Mouse (Mus musculus): Measurements from ENCODE around the gene Oaz2. TPM values are rescaled to one million over a fixed set of nuclear protein-coding genes. Genes with fewer than 3 reads are reported as not detected.

Oaz2 gene
- polyA plus RNA-seq, 1 experiment, result 140 TPM

- H3K36me3 ChIP-seq (ENCODE audit: control insufficient read depth, insufficient read depth), result peaks cover 10% of the 10 kb centered on the region
- no peak overlapping the region for H3K4me2 ChIP-seq (ENCODE audit: low read depth)
- no peak for TF ChIP-seq POLR2AphosphoS2 (IDR thresholded peaks at IDR 0.05; ENCODE audit: insufficient read length, low read depth)
- no peak for TF ChIP-seq E2F4 (IDR thresholded peaks at IDR 0.05; ENCODE audit: insufficient read depth)
- TF ChIP-seq CEBPB (IDR thresholded peaks at IDR 0.05; ENCODE audit: insufficient read depth, poor library complexity, severe bottlenecking), result no peak
- no peak for TF ChIP-seq MAX (IDR thresholded peaks at IDR 0.05; ENCODE audit: low read depth)
- no peak for TF ChIP-seq MYOD1 (IDR thresholded peaks at IDR 0.05; ENCODE audit: control insufficient read depth in 1 of 3, insufficient read length in 2 of 3, low read depth in 2 of 3)
- no peak for TF ChIP-seq TCF3 (IDR thresholded peaks at IDR 0.05; ENCODE audit: insufficient read length, low read depth)
- no peak for TF ChIP-seq REST (IDR thresholded peaks at IDR 0.05; ENCODE audit: insufficient read depth, insufficient read length)
- TF ChIP-seq MYOG (IDR thresholded peaks at IDR 0.05; ENCODE audit: control insufficient read depth in 1 of 3, insufficient read depth in 1 of 3, insufficient read length in 2 of 3, low read depth in 2 of 3), result no peak
- no peak for TF ChIP-seq USF1 (IDR thresholded peaks at IDR 0.05; ENCODE audit: low read depth)
- no peak for TF ChIP-seq SRF (IDR thresholded peaks at IDR 0.05; ENCODE audit: control insufficient read depth, insufficient read length, low read depth)
- TF ChIP-seq POLR2A (IDR thresholded peaks at IDR 0.05; ENCODE audit: insufficient read length, low read depth), result no peak
- no peak for TF ChIP-seq TCF12 (IDR thresholded peaks at IDR 0.05; ENCODE audit: insufficient read depth, poor library complexity, severe bottlenecking)
- H3K79me2 ChIP-seq (ENCODE audit: control insufficient read depth, insufficient read depth), result peaks cover 12% of the 10 kb centered on the region
- no peaks in the 10 kb centered on the region for H3K27me3 ChIP-seq (ENCODE audit: control insufficient read depth, insufficient read depth, insufficient read length)
- H3K4me3 ChIP-seq, result no peak overlapping the region
- H3ac ChIP-seq (ENCODE audit: control insufficient read depth, insufficient read length), result no peak overlapping the region
Measured at GRCm38 (mm10) chr9:65655540-65655939, 12.3 kb upstream of the Oaz2 start.

GRCm38 (mm10) chr9:65657218-65657617, 10.6 kb upstream of the Oaz2 start:
- Histone ChIP-seq H3K4me2 (ENCODE audit: low read depth) (no peak overlapping the region), H3ac (ENCODE audit: control insufficient read depth, insufficient read length) (no peak overlapping the region), H3K27me3 (ENCODE audit: control insufficient read depth, insufficient read depth, insufficient read length) (no peaks in the 10 kb centered on the region), H3K36me3 (ENCODE audit: control insufficient read depth, insufficient read depth) (peaks cover 10% of the 10 kb centered on the region), H3K4me3 (no peak overlapping the region), H3K79me2 (ENCODE audit: control insufficient read depth, insufficient read depth) (peaks cover 11% of the 10 kb centered on the region)
- TF ChIP-seq TCF12 (IDR thresholded peaks at IDR 0.05; ENCODE audit: insufficient read depth, poor library complexity, severe bottlenecking), result no peak
- no peak for TF ChIP-seq REST (IDR thresholded peaks at IDR 0.05; ENCODE audit: insufficient read depth, insufficient read length)
- no peak for TF ChIP-seq POLR2A (IDR thresholded peaks at IDR 0.05; ENCODE audit: insufficient read length, low read depth)
- no peak for TF ChIP-seq CEBPB (IDR thresholded peaks at IDR 0.05; ENCODE audit: insufficient read depth, poor library complexity, severe bottlenecking)
- no peak for TF ChIP-seq E2F4 (IDR thresholded peaks at IDR 0.05; ENCODE audit: insufficient read depth)
- no peak for TF ChIP-seq USF1 (IDR thresholded peaks at IDR 0.05; ENCODE audit: low read depth)
- no peak for TF ChIP-seq MYOG (IDR thresholded peaks at IDR 0.05; ENCODE audit: control insufficient read depth in 1 of 3, insufficient read depth in 1 of 3, insufficient read length in 2 of 3, low read depth in 2 of 3)
- no peak for TF ChIP-seq POLR2AphosphoS2 (IDR thresholded peaks at IDR 0.05; ENCODE audit: insufficient read length, low read depth)

- Histone ChIP-seq H3K79me2 (ENCODE audit: control insufficient read depth, insufficient read depth) (no peaks in the 10 kb centered on the region), H3ac (ENCODE audit: control insufficient read depth, insufficient read length) (no peak overlapping the region), H3K36me3 (ENCODE audit: control insufficient read depth, insufficient read depth) (peaks cover 10% of the 10 kb centered on the region), H3K4me2 (ENCODE audit: low read depth) (no peak overlapping the region), H3K4me3 (no peak overlapping the region), H3K27me3 (ENCODE audit: control insufficient read depth, insufficient read depth, insufficient read length) (no peaks in the 10 kb centered on the region)
- TF ChIP-seq MYOD1 (IDR thresholded peaks at IDR 0.05; ENCODE audit: control insufficient read depth in 1 of 3, insufficient read length in 2 of 3, low read depth in 2 of 3), result no peak
- no peak for TF ChIP-seq E2F4 (IDR thresholded peaks at IDR 0.05; ENCODE audit: insufficient read depth)
- no peak for TF ChIP-seq REST (IDR thresholded peaks at IDR 0.05; ENCODE audit: insufficient read depth, insufficient read length)
- no peak for TF ChIP-seq TCF3 (IDR thresholded peaks at IDR 0.05; ENCODE audit: insufficient read length, low read depth)
Measured at GRCm38 (mm10) chr9:65661029-65661428, 6.8 kb upstream of the Oaz2 start.

- TF ChIP-seq USF1 (IDR thresholded peaks at IDR 0.05; ENCODE audit: low read depth), result no peak
- no peak for TF ChIP-seq MYOG (IDR thresholded peaks at IDR 0.05; ENCODE audit: control insufficient read depth in 1 of 3, insufficient read depth in 1 of 3, insufficient read length in 2 of 3, low read depth in 2 of 3)
- no peak for TF ChIP-seq POLR2AphosphoS2 (IDR thresholded peaks at IDR 0.05; ENCODE audit: insufficient read length, low read depth)
- no peak for TF ChIP-seq TCF12 (IDR thresholded peaks at IDR 0.05; ENCODE audit: insufficient read depth, poor library complexity, severe bottlenecking)
- TF ChIP-seq CEBPB (IDR thresholded peaks at IDR 0.05; ENCODE audit: insufficient read depth, poor library complexity, severe bottlenecking), result no peak
- no peak for TF ChIP-seq TCF3 (IDR thresholded peaks at IDR 0.05; ENCODE audit: insufficient read length, low read depth)
- no peak for TF ChIP-seq E2F4 (IDR thresholded peaks at IDR 0.05; ENCODE audit: insufficient read depth)
- TF ChIP-seq SRF (IDR thresholded peaks at IDR 0.05; ENCODE audit: control insufficient read depth, insufficient read length, low read depth), result no peak
- TF ChIP-seq REST (IDR thresholded peaks at IDR 0.05; ENCODE audit: insufficient read depth, insufficient read length), result no peak
- no peak for TF ChIP-seq MAX (IDR thresholded peaks at IDR 0.05; ENCODE audit: low read depth)
- no peak for TF ChIP-seq MYOD1 (IDR thresholded peaks at IDR 0.05; ENCODE audit: control insufficient read depth in 1 of 3, insufficient read length in 2 of 3, low read depth in 2 of 3)
- TF ChIP-seq POLR2A (IDR thresholded peaks at IDR 0.05; ENCODE audit: insufficient read length, low read depth), result no peak
- H3K36me3 ChIP-seq (ENCODE audit: control insufficient read depth, insufficient read depth), result peaks cover 10% of the 10 kb centered on the region
- no peaks in the 10 kb centered on the region for H3K79me2 ChIP-seq (ENCODE audit: control insufficient read depth, insufficient read depth)
- no peak overlapping the region for H3K4me2 ChIP-seq (ENCODE audit: low read depth)
- H3ac ChIP-seq (ENCODE audit: control insufficient read depth, insufficient read length), result no peak overlapping the region
- H3K27me3 ChIP-seq (ENCODE audit: control insufficient read depth, insufficient read depth, insufficient read length), result no peaks in the 10 kb centered on the region
- H3K4me3 ChIP-seq, result no peak overlapping the region
Measured at GRCm38 (mm10) chr9:65661493-65661892, 6.3 kb upstream of the Oaz2 start.

- peaks cover 4% of the 10 kb centered on the region for H3K36me3 ChIP-seq (ENCODE audit: control insufficient read depth, insufficient read depth)
- H3K79me2 ChIP-seq (ENCODE audit: control insufficient read depth, insufficient read depth), result no peaks in the 10 kb centered on the region
- H3K4me3 ChIP-seq, result no peak overlapping the region
- H3K27me3 ChIP-seq (ENCODE audit: control insufficient read depth, insufficient read depth, insufficient read length), result no peaks in the 10 kb centered on the region
- H3K4me2 ChIP-seq (ENCODE audit: low read depth), result no peak overlapping the region
- no peak for TF ChIP-seq POLR2A (IDR thresholded peaks at IDR 0.05; ENCODE audit: insufficient read length, low read depth)
- no peak overlapping the region for H3ac ChIP-seq (ENCODE audit: control insufficient read depth, insufficient read length)
Measured at GRCm38 (mm10) chr9:65664163-65664562, 3.6 kb upstream of the Oaz2 start.
